Mouse (Mus musculus): Measurements from ENCODE around the gene Fam71e1.

Gene Fam71e1

DNA sequence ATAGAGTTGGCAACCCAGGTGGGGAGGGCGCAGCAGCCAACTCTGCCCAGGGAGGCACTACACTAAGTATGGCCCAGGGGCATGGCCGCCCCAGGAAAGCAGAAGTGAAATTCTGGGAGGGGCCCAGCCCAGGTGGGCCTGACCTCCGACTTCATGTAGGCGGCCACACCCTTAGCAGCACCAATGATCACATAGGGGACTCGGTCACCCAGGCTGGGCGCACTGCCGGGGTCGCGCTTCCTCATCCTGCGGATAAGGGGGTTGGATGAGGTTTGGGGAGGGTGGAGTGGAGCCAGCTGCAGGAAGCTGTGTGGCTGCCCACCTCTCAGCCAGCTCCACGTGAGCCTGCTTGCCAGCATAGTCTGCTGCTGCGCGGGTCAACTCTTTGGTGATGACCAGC is 37.9 kb downstream of the Fam71e1 start:
- DNase-seq (ENCODE audit: low read depth, low spot score) = no peak

DNA sequence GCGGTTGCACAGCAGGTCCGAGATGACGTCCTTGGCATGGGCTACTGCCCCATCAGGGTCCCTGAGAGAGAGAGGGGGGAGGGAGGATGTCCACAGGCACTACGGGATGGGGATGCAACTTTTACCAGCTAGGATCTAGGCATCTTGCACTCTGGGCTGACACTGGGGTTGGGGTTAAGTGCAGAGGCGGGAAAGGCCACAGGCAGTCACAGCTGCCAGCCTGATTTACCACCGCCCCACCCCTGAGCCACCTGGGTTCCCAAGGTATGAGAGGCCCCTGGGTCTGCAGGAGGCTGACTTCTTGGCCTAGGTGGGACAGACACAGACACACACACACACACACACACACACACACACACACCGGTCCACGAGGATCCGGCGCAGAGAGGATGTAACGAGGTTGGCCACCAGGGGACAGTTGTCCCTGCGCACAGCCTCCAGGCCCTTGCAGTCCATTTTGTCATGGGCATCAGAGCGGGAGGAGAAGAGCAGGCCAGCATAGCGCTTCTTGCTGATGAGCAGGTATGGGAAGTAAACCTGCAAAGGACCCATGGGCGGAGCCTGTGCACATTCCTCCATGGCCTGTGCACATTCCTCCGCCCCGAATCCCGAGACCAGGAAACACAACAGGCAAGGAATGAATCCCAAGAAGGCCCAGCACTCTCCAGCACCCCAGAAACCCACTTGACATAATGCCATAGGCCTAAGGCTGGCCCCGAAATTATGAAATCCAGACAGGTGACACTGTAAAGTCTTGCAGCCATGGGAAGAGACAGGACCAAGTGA is 38.5 kb downstream of the Fam71e1 start:
- no peak for DNase-seq (ENCODE audit: low read depth, low spot score)

DNA sequence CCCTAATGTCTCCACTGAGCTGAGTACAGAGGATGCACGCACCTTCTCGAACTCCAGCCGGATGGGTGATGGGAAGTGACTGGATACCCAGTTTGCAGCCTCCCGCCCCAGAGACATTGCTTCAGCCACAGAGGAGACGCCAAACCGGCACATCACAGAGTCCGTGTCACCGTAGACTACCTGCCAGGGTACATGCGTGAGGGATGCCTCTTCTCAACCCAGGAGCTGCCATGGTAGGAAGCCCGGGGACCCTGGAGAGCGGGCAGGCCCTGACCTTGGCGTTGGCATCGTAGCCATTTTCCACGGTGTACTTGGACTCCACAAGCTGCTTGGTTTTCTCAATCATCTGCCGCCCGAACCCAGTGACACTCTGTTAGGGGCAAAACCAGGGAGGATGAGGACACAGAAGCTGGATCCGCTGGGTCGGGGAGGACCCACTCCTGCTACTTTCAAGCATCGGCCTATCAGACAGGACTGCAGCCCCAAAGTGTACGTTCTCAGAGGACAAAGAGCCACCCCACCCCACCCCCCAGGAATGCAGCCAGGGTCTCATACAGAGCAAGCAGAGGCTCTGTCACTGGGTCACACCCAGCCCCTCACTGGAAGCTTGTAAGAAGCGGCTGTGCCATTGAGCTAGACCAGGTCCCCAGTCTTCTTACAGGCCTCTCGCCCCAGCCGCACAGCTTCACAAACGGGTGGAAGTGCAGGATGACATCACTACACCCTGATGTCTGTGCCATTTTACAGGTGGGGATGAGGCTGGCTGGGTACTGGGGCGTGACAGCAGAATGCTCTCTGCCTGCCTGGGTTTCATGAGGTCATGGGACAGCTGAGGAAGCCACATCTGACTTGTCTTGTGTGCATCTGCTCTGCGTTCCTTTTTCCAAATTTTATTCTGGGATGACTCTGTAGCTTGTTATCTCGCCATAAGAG is 39.5 kb downstream of the Fam71e1 start:
- DNase-seq (ENCODE audit: low read depth, low spot score) = no peak

DNA sequence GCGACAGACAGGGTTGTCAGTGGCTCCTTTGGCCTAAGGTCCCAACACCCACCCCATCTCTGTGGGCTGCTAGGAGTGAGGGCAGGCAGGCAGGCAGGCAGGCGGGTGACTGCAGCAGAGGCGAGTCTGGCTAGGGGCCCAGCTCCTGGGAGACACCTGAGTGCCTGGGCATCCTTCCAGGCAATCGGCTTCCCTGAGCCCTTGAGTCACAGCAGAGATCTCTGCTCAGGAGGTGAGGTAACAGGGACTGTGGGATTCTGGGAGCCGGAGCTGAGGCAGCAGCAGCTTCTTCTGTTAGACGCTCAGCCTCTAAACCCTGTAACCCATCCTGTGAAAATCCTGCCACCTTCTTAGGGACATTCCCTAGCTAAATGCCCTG is 40.2 kb downstream of the Fam71e1 start:
- no peak for DNase-seq (ENCODE audit: low read depth, low spot score)

DNA sequence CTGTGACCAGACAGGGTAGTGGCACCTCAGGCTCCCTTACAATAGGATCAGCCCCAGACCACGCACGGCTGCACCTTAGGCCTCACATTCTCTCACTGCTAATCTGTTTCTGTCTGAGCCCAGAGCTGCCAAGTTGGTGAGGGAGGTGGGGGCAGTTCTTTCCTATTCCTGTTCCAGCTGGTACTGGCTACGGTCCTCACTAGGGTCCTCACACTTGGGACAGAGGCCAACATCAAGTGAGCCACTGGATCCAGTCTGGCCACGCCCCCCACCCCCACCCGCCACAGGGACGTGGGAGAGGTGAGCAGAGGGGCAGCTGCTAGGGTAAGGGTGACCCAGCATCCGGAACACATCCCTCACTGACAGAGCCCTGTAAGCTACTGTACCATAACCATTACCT is 40.6 kb downstream of the Fam71e1 start:
- no peak for DNase-seq (ENCODE audit: low read depth, low spot score)

DNA sequence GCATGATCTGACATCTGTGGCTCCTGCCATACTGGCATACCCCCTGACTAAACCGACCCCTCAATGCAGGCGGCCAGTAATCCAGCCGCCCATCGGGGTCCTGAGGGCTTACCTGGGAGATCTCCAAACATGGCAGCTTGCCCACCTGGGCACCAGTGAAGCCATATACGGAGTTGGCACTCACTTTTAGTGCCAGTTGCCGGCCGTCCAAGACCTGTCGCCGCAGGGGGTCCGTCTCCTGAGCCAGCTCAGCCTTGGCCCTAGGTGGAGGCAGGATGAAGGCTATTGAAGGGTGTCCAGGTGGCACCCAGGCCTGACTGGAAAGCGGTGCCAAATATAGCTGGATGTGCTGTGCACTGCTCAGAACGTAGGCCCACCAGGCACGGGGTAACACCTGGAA is 41.1 kb downstream of the Fam71e1 start:
- DNase-seq (ENCODE audit: low read depth, low spot score) = no peak

DNA sequence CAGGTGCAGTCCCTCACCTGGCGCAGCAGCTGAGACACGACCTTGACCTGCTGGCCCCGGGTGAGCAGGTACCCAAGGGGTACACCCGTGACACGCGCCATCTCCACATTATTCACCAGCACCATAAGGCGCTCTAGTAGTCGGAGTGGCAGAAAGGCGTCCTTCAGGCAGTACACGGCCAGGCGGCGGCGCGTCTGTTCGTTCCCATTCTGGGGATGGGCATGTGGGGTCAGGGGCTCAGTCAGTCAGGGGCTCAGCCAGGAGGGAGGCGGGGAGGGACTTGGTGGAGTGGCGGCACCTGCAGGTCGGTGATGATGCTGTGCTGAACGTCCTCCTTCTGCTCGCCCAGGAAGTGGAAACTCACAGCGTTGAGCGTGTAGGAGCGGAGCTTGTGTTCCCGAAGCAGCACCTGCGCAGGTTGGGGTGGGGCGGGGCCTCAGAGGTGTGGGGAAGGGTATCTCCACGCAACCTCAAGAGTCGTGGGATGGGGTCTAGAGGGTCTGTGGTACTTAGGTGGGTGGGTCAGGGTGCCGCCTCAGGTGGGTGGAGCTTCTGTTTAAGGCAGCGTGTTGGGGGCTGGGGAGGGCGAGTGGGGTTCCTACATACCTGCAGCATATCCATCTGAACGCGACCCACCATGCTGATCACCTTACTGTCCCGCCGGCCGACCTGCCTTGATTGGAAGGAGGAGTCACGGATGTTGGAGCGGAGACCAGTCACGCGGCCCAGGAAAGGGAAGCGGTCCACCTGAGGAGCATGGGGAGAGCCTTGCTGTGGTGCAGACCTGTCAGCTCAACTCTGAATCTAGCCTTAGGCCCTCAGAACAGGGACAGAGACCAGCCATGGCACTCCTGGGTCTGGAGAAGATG is 42.6 kb downstream of the Fam71e1 start:
- DNase-seq (ENCODE audit: low read depth, low spot score) = no peak

DNA sequence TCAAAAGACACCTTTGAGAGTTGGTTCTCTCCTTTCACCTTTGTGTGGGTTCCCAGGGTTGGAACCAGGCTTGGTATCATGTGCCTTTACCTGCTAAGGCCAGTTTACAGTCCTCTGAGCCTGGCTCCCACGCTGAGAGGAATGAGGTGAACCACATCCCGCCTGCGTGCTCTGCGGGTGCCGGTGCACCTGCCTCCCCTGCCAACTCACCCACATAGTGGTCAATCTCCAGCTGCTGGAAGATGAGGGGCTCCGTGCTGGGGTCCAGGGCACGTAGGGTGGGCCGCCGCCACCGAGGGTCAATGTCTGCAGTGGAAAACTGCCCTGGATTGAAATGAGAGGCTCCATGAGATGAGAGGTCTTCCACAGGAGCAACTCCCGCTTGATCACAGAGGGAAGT is 46.2 kb downstream of the Fam71e1 start:
- DNase-seq (ENCODE audit: low read depth, low spot score) = no peak

DNA sequence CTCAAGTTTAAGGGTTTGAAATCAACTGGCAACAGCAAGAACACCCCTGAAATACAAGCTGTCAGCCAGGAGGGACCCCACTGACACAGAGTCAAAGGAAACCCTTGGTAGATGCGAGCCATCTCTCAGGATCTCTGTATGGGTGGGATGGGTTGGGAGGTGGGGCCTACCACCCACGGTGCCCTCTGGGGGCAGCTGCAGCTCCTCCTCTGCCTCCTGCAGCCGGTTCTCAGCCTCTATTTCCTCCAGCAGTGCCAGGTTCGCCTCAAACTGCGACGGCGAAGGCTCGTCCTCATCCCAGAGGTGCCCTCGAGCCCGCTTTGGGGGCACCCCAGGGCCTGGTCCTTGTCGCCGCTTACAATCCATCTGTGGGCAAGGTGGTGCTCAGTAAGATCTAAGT is 46.7 kb downstream of the Fam71e1 start:
- no peak for DNase-seq (ENCODE audit: low read depth, low spot score)

DNA sequence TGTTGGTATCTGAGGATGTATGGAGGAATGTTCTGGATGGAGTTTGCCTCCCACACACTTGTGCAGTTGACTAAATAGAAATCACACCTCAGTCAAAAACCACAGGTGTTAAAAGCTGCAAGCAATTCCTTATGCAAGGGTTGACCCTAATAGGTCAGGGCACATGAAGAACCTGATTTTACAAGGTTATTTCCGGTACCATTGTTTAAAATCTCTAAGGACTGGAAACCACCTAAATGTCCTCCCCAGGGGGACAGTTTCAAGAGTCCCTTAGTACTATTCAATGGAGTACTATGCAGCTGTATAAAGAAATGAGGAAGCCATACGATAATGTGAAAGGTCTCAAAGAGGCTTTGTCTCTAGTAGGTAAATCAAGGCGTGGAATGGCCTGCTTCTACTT is 49.9 kb downstream of the Fam71e1 start:
- no peak for DNase-seq (ENCODE audit: low read depth, low spot score)

DNA sequence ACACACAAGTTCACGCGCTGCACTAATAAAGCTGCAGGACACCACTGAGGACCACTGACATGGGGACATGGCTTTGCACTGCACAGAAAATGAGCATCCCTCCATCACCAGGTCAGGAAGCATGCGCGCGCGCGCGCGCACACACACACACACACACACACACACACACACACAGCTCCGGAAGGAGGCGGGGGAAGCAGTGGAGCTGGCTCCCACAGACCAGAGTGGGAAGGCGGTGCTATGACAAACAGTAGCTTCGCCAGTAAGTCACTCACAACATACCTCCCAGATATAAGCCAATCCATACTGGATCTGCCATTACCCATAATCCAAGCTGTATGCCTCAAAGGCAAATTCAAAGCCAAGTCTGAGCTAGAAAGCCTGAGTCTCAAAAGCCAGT is 50.7 kb downstream of the Fam71e1 start:
- no peak for DNase-seq (ENCODE audit: low read depth, low spot score)

DNA sequence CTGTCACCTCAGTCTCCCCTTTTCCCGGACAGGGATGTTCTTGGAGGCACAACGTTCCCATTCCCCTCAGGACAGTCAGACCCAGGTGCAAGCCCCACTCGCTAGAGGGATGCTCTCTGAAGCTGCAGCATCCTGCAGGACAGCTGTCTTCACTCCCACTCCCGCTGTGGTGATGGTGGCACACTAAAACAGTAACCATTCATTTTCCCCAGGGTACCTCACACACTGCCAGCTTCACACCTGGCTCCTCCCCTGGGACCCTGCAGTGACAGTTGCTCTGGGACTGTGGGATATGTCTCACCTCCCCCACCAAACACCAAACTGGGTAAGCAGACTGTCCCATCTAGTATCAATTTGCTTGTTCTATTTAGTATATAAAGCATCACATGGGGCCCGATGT is 51.3 kb downstream of the Fam71e1 start:
- no peak for DNase-seq (ENCODE audit: low read depth, low spot score)

DNA sequence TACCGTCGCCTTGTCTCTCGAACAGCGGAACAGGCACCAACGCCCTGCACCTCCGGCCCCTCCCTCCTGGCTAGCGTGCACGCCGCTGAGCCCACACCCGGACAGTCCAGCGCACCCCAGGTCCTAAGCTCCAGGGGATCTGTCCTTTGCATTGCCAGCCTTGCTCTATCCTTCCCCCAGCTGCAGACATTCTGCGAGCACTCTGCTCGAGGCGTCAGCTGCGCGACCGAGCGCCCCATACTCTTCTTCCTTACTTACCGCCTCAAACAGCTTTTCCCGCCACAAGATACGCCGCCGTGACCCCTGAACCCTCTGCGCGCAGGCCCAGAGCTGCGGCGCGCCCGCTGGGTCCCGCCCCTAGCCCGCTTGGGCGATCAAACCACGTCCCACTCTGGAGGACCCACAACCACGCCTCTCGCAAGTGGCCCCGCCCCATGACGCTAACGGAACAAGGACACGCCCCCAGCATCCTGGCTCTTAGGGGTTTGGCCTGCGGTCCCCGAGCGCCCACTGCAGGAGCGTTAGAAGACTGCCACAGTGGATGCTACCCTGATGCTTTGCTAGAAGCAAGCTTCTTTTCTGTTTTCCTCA is 52.2 kb downstream of the Fam71e1 start, which contains the start of gene Pold1:
Gene Pold1 (minus strand): TSS at position 353 of the 591 bp plus-strand sequence.
- DNase-seq (ENCODE audit: low read depth, low spot score) = peak; percentile 100

DNA sequence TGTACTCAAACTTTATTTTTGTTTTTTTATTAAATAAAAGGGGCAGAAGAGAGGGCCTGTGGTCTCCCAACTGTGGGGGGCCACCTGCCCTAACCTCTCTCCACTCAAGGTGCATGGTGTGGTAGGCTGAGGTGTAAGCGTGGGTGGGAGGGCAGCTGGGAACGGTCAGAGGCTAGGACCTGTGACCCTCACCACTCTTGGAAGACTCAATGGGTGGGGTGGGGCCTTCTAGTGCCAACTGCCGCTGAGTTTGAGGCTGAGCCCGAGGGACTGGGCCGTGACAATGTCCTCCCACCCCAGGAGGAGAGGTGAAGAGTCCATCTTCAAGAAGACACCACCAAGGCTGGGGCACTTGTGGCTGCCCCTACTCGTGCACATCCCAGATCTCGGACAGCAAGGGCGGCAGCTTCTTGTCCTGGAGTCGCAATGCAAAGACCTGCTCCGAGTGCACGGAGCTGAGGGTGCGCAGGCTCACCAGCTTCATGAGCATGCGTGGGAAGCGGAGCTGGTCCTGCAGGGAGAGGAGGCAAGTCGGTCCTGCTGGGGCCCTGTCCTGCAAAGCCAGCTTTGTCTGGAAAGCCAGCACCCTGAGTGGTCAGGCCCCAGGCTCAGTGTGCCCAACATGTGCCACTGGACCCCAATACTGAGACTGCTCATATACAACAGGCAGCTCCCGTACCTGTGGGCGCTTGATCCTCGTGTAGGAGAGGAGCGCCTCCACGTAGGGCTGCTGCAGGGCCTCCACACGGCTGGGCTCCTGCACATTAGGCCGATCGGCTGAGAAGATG is 53.4 kb downstream of the Fam71e1 start:
- DNase-seq (ENCODE audit: low read depth, low spot score) = no peak

DNA sequence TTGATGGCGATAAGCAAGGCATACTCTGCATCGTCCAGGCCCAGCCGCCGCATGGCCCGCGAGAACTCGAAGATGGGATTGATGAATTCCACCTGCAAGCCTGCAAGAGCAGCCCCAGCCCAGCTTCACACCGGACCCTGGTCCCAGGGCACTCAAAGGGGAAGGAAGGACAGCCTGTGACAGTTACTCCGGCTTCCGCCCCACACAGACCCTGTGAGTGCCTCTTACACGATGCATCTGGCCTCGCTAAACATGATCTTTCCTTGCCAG is 54.0 kb downstream of the Fam71e1 start:
- DNase-seq (ENCODE audit: low read depth, low spot score) = no peak
